In genomic region chr14:121437026-121437425, GRCm38 (mm10) we compare ENCODE assay signal across 8 mouse cellular contexts. TPM values are rescaled to one million over a fixed set of nuclear protein-coding genes. Genes with fewer than 3 reads are reported as not detected.
DNase-seq lines count a peak whose midpoint lies in the region; ATAC-seq and TF ChIP-seq lines count a peak whose summit lies in the region.

No protein-coding gene starts in this region.

- H3K4me1 ChIP-seq in lung, postnatal 0 days (ENCODE audit: insufficient read depth, low read depth, low read length) = no peaks in the 10 kb centered on the region
- H3K4me1 ChIP-seq in hindbrain, postnatal 0 days (ENCODE audit: insufficient read depth, low read length) = no peaks in the 10 kb centered on the region

- ATAC-seq in common myeloid progenitor, adult 5-6 weeks (replicated peaks; ENCODE audit: low read depth, poor library complexity, severe bottlenecking) = peak; percentile 60
- ATAC-seq in lung, postnatal 0 days = peak; percentile 31
- no peak for ATAC-seq in CD4-positive, CD25-positive, alpha-beta regulatory T cell, adult 4 months
- ATAC-seq in hindbrain, postnatal 0 days = no peak
- no peak for ATAC-seq in frontal cortex, adult (ENCODE audit: low TSS enrichment)

- H3K27ac ChIP-seq in lung, postnatal 0 days (ENCODE audit: low read length) = no peak overlapping the region
- no peak overlapping the region for H3K27ac ChIP-seq in hindbrain, postnatal 0 days

- TF ChIP-seq CTCF in lung, postnatal 0 days (IDR thresholded peaks at IDR 0.05) = no peak
- no peak for TF ChIP-seq CTCF in hindbrain, postnatal 0 days (IDR thresholded peaks at IDR 0.05; ENCODE audit: low read depth)

- H3K4me2 ChIP-seq in lung, postnatal 0 days (replicated peaks; ENCODE audit: low read depth, low read length) = no peak overlapping the region
- no peak overlapping the region for H3K4me2 ChIP-seq in hindbrain, postnatal 0 days (ENCODE audit: low read depth, low read length)

- no peaks in the 10 kb centered on the region for H3K9me3 ChIP-seq in lung, postnatal 0 days (ENCODE audit: low read length)
- H3K9me3 ChIP-seq in hindbrain, postnatal 0 days (ENCODE audit: low read length) = no peaks in the 10 kb centered on the region

- H3K9ac ChIP-seq in lung, postnatal 0 days (replicated peaks; ENCODE audit: low read depth) = no peak overlapping the region
- no peak overlapping the region for H3K9ac ChIP-seq in hindbrain, postnatal 0 days (replicated peaks; ENCODE audit: low read length)

- no peaks in the 10 kb centered on the region for H3K36me3 ChIP-seq in lung, postnatal 0 days (ENCODE audit: insufficient read depth, low read length)
- H3K36me3 ChIP-seq in hindbrain, postnatal 0 days (ENCODE audit: insufficient read depth, low read length) = no peaks in the 10 kb centered on the region

- intact Hi-C loops in heart, postnatal 14 days (cut with DNase I) = no loop called here

- DNase-seq in NIH3T3 (ENCODE audit: low read depth) = peak; percentile 92
- DNase-seq in heart, postnatal 14 days = peak; percentile 75 to 79
- DNase-seq in lung, postnatal 0 days (ENCODE audit: low spot score) = peak; percentile 51
- peak; percentile 49 to 75 for DNase-seq in urinary bladder, postnatal 4 days (ENCODE audit: low spot score in 2 of 2)
- DNase-seq in hindbrain, postnatal 0 days (ENCODE audit: low spot score) = no peak

- TF ChIP-seq EP300 in lung, postnatal 0 days (IDR thresholded peaks at IDR 0.05) = no peak

- no peak overlapping the region for H3K4me3 ChIP-seq in lung, postnatal 0 days (ENCODE audit: low read depth, low read length)
- no peak overlapping the region for H3K4me3 ChIP-seq in hindbrain, postnatal 0 days (ENCODE audit: low read length)

- H3K27me3 ChIP-seq in lung, postnatal 0 days (replicated peaks; ENCODE audit: insufficient read depth, low read length) = no peaks in the 10 kb centered on the region
- H3K27me3 ChIP-seq in hindbrain, postnatal 0 days (ENCODE audit: insufficient read depth, low read length) = no peaks in the 10 kb centered on the region

- 39% methylated on average over 6 of the region's 6 CpGs for WGBS in lung, postnatal 0 days
- 79% methylated on average over 6 of the region's 6 CpGs for WGBS in hindbrain, postnatal 0 days

RNA-seq across cellular contexts. Expression of gene Stk24, which starts 57.2 kb away (rescaled TPM):
- total RNA-seq in common myeloid progenitor, adult 5-6 weeks (2017) = 79.8 and 100 TPM in 2 replicates
- 10 to 100 TPM; 68.0 to 69.3 TPM for total RNA-seq in heart, postnatal 14 days (2021)
- polyA plus RNA-seq in lung, postnatal 0 days (2015; fragmentation: Nextera tagmentation; extraction: Ambion mirVana) = 30.6 and 33.4 TPM in 2 replicates
- polyA plus RNA-seq in CD4-positive, CD25-positive, alpha-beta regulatory T cell, adult 4 months (2017; shearing (Covaris generic)) = 10 to 100 TPM; 63.3 to 68.7 TPM
- 18.7 and 27.5 TPM in 2 replicates for total RNA-seq in hindbrain, postnatal 0 days (2014; rRNA removed)
- 14.2 and 15.0 TPM in 2 replicates for polyA plus RNA-seq in hindbrain, postnatal 0 days (2015; fragmentation: Nextera tagmentation; extraction: Ambion mirVana)

Comparison
In these comparisons a context has a peak if more than half of its experiments do, and no peak if none do; other contexts are left out.
1. ATAC-seq: peak in common myeloid progenitor, adult 5-6 weeks (single experiment) and lung, postnatal 0 days (single experiment); none in CD4-positive, CD25-positive, alpha-beta regulatory T cell, adult 4 months (single experiment), hindbrain, postnatal 0 days (single experiment) and frontal cortex, adult (single experiment).